Mouse (Mus musculus) naive thymus-derived CD4-positive, alpha-beta T cell, adult 2 months (primary cell): ENCODE data around the gene Vwa5b1.

Experiments used
- DNase-seq: peaks from one replicate; pipeline ENCODE4 v3.0.0-alpha.2; 2011; ENCODE audit warnings: low read depth

The Vwa5b1 gene

GRCm38 (mm10) chr4:138576661-138577060 lies 59.0 kb downstream of the Vwa5b1 start:
- no peak for DNase-seq

GRCm38 (mm10) chr4:138574800-138575606 lies 60.7 kb downstream of the Vwa5b1 start:
- no peak for DNase-seq

GRCm38 (mm10) chr4:138569928-138570327 lies 65.8 kb downstream of the Vwa5b1 start:
- DNase-seq = no peak

- DNase-seq = no peak
Measured at GRCm38 (mm10) chr4:138568275-138568674, 67.4 kb downstream of the Vwa5b1 start.

GRCm38 (mm10) chr4:138561986-138562385 lies 73.7 kb downstream of the Vwa5b1 start:
- peak; percentile 66 for DNase-seq

GRCm38 (mm10) chr4:138555531-138555930 lies 80.2 kb downstream of the Vwa5b1 start:
- no peak for DNase-seq

- DNase-seq = no peak
Measured at GRCm38 (mm10) chr4:138554934-138555333, 80.8 kb downstream of the Vwa5b1 start.

GRCm38 (mm10) chr4:138554302-138554701 lies 81.4 kb downstream of the Vwa5b1 start:
- no peak for DNase-seq

GRCm38 (mm10) chr4:138553516-138553933 lies 82.2 kb downstream of the Vwa5b1 start:
- no peak for DNase-seq

GRCm38 (mm10) chr4:138553116-138553515 lies 82.6 kb downstream of the Vwa5b1 start:
- DNase-seq = no peak

GRCm38 (mm10) chr4:138551601-138552000 lies 84.1 kb downstream of the Vwa5b1 start:
- no peak for DNase-seq

GRCm38 (mm10) chr4:138550557-138550956 lies 85.1 kb downstream of the Vwa5b1 start:
- DNase-seq = no peak

- no peak for DNase-seq
Measured at GRCm38 (mm10) chr4:138548960-138549359, 86.7 kb downstream of the Vwa5b1 start.

GRCm38 (mm10) chr4:138548124-138548561 lies 87.5 kb downstream of the Vwa5b1 start:
- no peak for DNase-seq

- DNase-seq = no peak
Measured at GRCm38 (mm10) chr4:138547556-138547955, 88.1 kb downstream of the Vwa5b1 start.

- peak; percentile 19 for DNase-seq
Measured at GRCm38 (mm10) chr4:138547041-138547440, 88.6 kb downstream of the Vwa5b1 start.

- no peak for DNase-seq
Measured at GRCm38 (mm10) chr4:138546241-138546640, 89.4 kb downstream of the Vwa5b1 start.

- no peak for DNase-seq
Measured at GRCm38 (mm10) chr4:138543177-138543576, 92.5 kb downstream of the Vwa5b1 start.

GRCm38 (mm10) chr4:138538084-138538449 lies 97.6 kb downstream of the Vwa5b1 start:
- DNase-seq = no peak

GRCm38 (mm10) chr4:138537210-138538083 lies 98.2 kb downstream of the Vwa5b1 start:
- no peak for DNase-seq

GRCm38 (mm10) chr4:138535610-138536009 lies 100.1 kb downstream of the Vwa5b1 start:
- DNase-seq = no peak

GRCm38 (mm10) chr4:138533877-138534276 lies 101.8 kb downstream of the Vwa5b1 start:
- DNase-seq = no peak

- DNase-seq = no peak
Measured at GRCm38 (mm10) chr4:138531761-138532160, 103.9 kb downstream of the Vwa5b1 start.
